Mouse (Mus musculus) hindbrain, postnatal 0 days (tissue): ENCODE data around the gene Agap3. TPM values are rescaled to one million over a fixed set of nuclear protein-coding genes. Genes with fewer than 3 reads are reported as not detected.
A peak's percentile ranks its signal among the peaks of the same experiment; 100 is the strongest.

Experiments used
- ATAC-seq: fragments of 200-750 bp; cut with Nextera tagmentation; 2 replicates; pipeline ENCODE4 v1.8.0; 2017; ENCODE audit warnings: mild to moderate bottlenecking, moderate TSS enrichment, moderate library complexity
- DNase-seq: peaks from one replicate; pipeline ENCODE4 v3.0.0-alpha.2; 2015; ENCODE audit warnings: low spot score
- H3K27ac ChIP-seq: fragments of 300-500 bp; sonication (generic); 2 replicates; pipeline ENCODE4 v1.5.1; 2014; ENCODE audit warnings: mild to moderate bottlenecking
- H3K27me3 ChIP-seq: fragments of 300-500 bp; sonication (generic); 2 replicates; pipeline ENCODE4 v1.6.1; 2014; ENCODE audit warnings: low read length, mixed read lengths; ENCODE audit not compliant: insufficient read depth
- H3K36me3 ChIP-seq: fragments of 300-500 bp; sonication (generic); 2 replicates; pipeline ENCODE4 v1.6.1; 2014; ENCODE audit warnings: low read length, mixed read lengths; ENCODE audit not compliant: insufficient read depth
- H3K4me1 ChIP-seq: fragments of 300-500 bp; sonication (generic); 2 replicates; pipeline ENCODE4 v1.6.1; 2014; ENCODE audit warnings: antibody characterized with exemption, low read length, mixed read lengths; ENCODE audit not compliant: insufficient read depth
- H3K4me2 ChIP-seq: fragments of 300-500 bp; sonication (generic); 2 replicates; pipeline ENCODE4 v1.6.1; 2014; ENCODE audit warnings: low read depth, mild to moderate bottlenecking, low read length, moderate library complexity, mixed read lengths
- H3K4me3 ChIP-seq: fragments of 300-500 bp; sonication (generic); 2 replicates; pipeline ENCODE4 v1.5.1; 2014; ENCODE audit warnings: low read length
- H3K9ac ChIP-seq: fragments of 300-500 bp; sonication (generic); replicated peaks from 2 replicates; pipeline ENCODE4 v1.6.1; 2014; ENCODE audit warnings: mild to moderate bottlenecking, low read length, moderate library complexity, mixed read lengths
- H3K9me3 ChIP-seq: fragments of 300-500 bp; sonication (generic); 2 replicates; pipeline ENCODE4 v1.6.1; 2016; ENCODE audit warnings: low read length, mixed read lengths
- CTCF ChIP-seq: IDR thresholded peaks from 2 replicates; pipeline ENCODE4 v1.5.1; 2016; ENCODE audit warnings: antibody characterized with exemption, control low read depth, low read depth
- WGBS: fragments of 180-500 bp; shearing (Covaris S2); extraction: QIAGEN DNeasy Blood & Tissue Kit; methylation state at CpG from one replicate; pipeline ENCODE4 v1.1.7; 2014; 5-methylcytosine and 5-hydroxymethylcytosine counted together
- polyA plus RNA-seq: library from polyadenylated mRNA; unstranded; fragments of >200 nt; fragmentation: Nextera tagmentation; extraction: Ambion mirVana; gene quantifications from 2 replicates; pipeline ENCODE4 v1.2.1, GENCODE M21; 2015
- total RNA-seq: library from RNA; depleted of rRNA; stranded (reverse); fragments of >200 nt; gene quantifications from 2 replicates; pipeline ENCODE4 v1.2.3, GENCODE M21; 2014

Agap3 gene
- total and polyA plus RNA-seq, 2 experiments from 2014 or later = 121 to 287 TPM

DNA sequence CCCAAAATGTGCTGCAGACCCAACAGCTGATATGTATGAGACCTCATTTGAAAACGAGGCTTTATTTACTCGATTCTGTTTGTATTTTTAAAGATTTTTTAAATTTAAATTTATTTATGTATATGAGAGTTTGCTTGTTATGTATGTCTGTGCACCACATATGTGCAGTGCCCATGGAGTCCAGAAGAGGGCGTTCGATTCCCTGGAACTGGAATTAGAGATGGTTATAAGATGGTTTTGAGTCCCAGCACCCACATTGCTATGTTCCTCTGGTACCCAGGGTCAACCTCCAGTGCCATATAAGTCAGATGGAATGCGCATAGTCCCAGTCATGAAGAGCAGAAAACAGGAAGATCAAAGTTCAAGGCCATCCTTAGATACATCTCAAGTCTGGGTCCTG lies 82.3 kb downstream of the Agap3 start:
- Histone ChIP-seq H3K27ac (no peak overlapping the region), H3K9ac (no peak overlapping the region), H3K36me3 (no peaks in the 10 kb centered on the region), H3K4me1 (no peaks in the 10 kb centered on the region), H3K4me2 (no peak overlapping the region), H3K9me3 (no peaks in the 10 kb centered on the region), H3K4me3 (no peak overlapping the region), H3K27me3 (peaks cover 9% of the 10 kb centered on the region)
- ATAC-seq (no peak), DNase-seq (no peak)
- 58% methylated on average over 5 of the region's 5 CpGs for WGBS
- peak; percentile 36; the same call in 1 of the 2 replicates for TF ChIP-seq CTCF

- ATAC-seq (no peak), DNase-seq (no peak)
- H3K27me3 ChIP-seq = 0 out of 2 replicates have a peak, but pooled peaks cover 4% of the 10 kb centered on the region
- 75% methylated on average over 3 of the region's 3 CpGs for WGBS
- no peak overlapping the region for H3K4me2 ChIP-seq
- H3K9ac ChIP-seq = no peak overlapping the region
- no peaks in the 10 kb centered on the region for H3K36me3 ChIP-seq
- no peaks in the 10 kb centered on the region for H3K9me3 ChIP-seq
- TF ChIP-seq CTCF = no peak
- no peak overlapping the region for H3K27ac ChIP-seq
- no peaks in the 10 kb centered on the region for H3K4me1 ChIP-seq
- no peak overlapping the region for H3K4me3 ChIP-seq
Measured at GRCm38 (mm10) chr5:24535731-24536130, 83.8 kb downstream of the Agap3 start.

DNA sequence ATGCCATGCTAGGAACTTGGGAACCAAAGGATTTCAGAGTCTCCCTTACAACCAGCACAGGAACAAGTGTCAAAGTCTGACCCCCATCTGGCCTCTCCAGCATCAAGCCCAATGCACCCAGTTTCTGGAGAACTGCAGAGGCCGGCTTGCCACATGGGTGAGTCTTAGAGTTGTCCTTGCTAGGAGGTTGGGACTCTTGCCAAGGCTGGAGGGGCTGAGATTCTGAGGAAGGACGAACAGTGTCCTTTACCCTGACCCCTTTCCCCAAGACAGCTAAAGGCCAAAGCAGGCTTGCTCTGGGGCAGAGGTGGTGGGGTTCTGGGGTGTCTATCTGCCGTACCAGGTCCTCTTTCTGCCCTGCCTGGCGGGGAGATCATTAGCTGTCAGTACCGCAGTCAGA lies 84.5 kb downstream of the Agap3 start:
- H3K4me1 ChIP-seq = no peaks in the 10 kb centered on the region
- H3K4me2 ChIP-seq = no peak overlapping the region
- no peaks in the 10 kb centered on the region for H3K9me3 ChIP-seq
- 0 out of 2 replicates have a peak, but pooled peaks cover 4% of the 10 kb centered on the region for H3K27me3 ChIP-seq
- 74% methylated on average over 5 of the region's 5 CpGs for WGBS
- ATAC-seq = no peak
- no peak overlapping the region for H3K9ac ChIP-seq
- no peak for TF ChIP-seq CTCF
- DNase-seq = no peak
- H3K36me3 ChIP-seq = no peaks in the 10 kb centered on the region
- H3K4me3 ChIP-seq = no peak overlapping the region
- no peak overlapping the region for H3K27ac ChIP-seq

DNA sequence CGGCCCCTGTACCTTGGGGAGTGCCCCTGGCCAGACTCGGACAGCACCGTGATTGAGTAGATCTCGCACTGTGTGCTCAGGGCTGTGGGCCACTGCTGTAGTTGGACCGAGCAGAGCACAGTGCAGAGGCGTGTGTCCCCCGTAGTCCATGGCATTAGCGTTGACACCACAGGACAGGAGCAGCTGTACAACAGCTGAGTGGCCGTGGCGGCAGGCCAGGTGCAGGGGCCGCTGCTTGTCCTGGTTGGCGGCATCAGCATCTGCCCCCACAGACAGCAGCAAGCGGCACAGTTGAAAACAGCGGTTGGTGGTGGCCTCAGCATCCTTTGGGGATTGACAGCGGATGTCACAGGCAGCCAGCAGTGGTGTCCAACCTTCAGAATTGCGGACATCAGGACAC lies 85.6 kb downstream of the Agap3 start:
- 55% methylated on average over 16 of the region's 16 CpGs for WGBS

DNA sequence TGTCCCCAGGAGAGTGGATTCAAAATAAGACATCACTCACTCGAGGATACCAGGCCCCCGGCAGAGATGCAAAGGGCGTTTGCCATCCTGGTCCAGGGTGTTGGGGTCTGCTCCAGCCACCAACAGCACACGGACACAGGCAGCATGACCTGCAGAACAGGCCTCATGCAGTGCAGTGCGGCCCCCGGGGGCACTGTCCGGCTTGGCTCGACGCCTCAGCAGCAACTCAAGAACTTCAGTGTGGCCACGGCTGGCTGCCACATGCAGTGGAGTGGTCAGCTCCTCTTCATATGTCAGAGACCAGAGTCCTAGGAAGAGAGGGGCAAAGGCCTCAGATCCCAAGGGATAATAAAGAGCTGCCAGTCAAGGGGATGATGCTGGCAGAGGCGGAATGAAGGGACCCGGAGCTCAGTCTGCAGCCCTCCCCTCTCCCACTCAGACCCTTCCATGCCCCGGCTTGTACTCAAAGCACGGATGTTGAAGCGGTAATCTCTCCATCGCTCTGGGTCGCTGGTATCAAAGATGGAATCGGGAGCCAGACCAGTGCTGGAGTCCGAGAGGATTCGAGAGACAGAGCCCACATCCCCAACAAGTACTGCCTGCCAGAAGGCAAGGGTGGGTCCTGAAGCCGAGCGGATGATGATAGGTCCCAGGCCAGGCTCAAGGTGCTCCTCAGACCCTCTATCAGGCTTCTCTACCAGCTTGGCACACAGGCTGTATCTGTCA lies 87.8 kb downstream of the Agap3 start:
- Histone ChIP-seq H3K4me1 (no peaks in the 10 kb centered on the region), H3K27ac (no peak overlapping the region)

More for the DNA sequence above, 85.6 kb downstream of the Agap3 start:
- H3K4me2 ChIP-seq = no peak overlapping the region
- H3K36me3 ChIP-seq = no peaks in the 10 kb centered on the region
- no peaks in the 10 kb centered on the region for H3K9me3 ChIP-seq
- no peaks in the 10 kb centered on the region for H3K4me1 ChIP-seq
- H3K27ac ChIP-seq = no peak overlapping the region
- 0 out of 2 replicates have a peak, but pooled peaks cover 4% of the 10 kb centered on the region for H3K27me3 ChIP-seq
- DNase-seq = no peak
- 0 out of 2 replicates have a peak, but pooled peaks have one; percentile 22 for ATAC-seq
- no peak overlapping the region for H3K9ac ChIP-seq
- H3K4me3 ChIP-seq = no peak overlapping the region
- no peak for TF ChIP-seq CTCF

GRCm38 (mm10) chr5:24540387-24541143 lies 88.6 kb downstream of the Agap3 start, which contains the start of gene Asb10:
Gene Asb10 (minus strand): TSS chr5:24540978.
- Histone ChIP-seq H3K27ac (no peak within 1 kb of the TSS), H3K4me3 (no peak within 1 kb of the TSS), H3K4me1 (no peaks in the 10 kb centered on the region), H3K4me2 (no peak within 1 kb of the TSS), H3K9ac (no peak within 1 kb of the TSS), H3K36me3 (no peaks in the 10 kb centered on the region), H3K9me3 (no peaks in the 10 kb centered on the region), H3K27me3 (0 out of 2 replicates have a peak, but pooled peaks cover 4% of the 10 kb centered on the region)
- peak; percentile 28; the same call in 1 of the 2 replicates for ATAC-seq
- 46% methylated on average over 14 of the region's 14 CpGs for WGBS
- no peak for TF ChIP-seq CTCF
- DNase-seq = no peak

More for the DNA sequence above, 87.8 kb downstream of the Agap3 start:
- Histone ChIP-seq H3K4me2 (no peak overlapping the region), H3K36me3 (no peaks in the 10 kb centered on the region), H3K27me3 (0 out of 2 replicates have a peak, but pooled peaks cover 4% of the 10 kb centered on the region), H3K9ac (no peak overlapping the region), H3K9me3 (no peaks in the 10 kb centered on the region), H3K4me3 (no peak overlapping the region)
- DNase-seq = no peak
- WGBS = 78% methylated on average over 22 of the region's 22 CpGs
- no peak for TF ChIP-seq CTCF
- ATAC-seq = no peak
